Mouse (Mus musculus) embryonic stem cell, embryonic (primary cell): ENCODE results near the gene Celf2.

Experiments used
- CTCF ChIA-PET, 4 experiments: fragments of 300-600 bp in 2 of 4; fragments of 350-600 bp in 2 of 4; sonication (Branson Sonifier 250); formaldehyde crosslinking; loops; one replicate each; lab custom pipeline; 2022; ENCODE audit warnings: inconsistent platforms in 2 of 4; lab: Charles Lee
- POLR2A ChIA-PET, 4 experiments: fragments of 300-600 bp in 2 of 4; fragments of 350-600 bp in 2 of 4; sonication (Branson Sonifier 250); formaldehyde crosslinking; loops; one replicate each; lab custom pipeline; 2022; ENCODE audit warnings: antibody characterized with exemption in 4 of 4, inconsistent platforms in 1 of 4; lab: Charles Lee

Gene Celf2

DNA sequence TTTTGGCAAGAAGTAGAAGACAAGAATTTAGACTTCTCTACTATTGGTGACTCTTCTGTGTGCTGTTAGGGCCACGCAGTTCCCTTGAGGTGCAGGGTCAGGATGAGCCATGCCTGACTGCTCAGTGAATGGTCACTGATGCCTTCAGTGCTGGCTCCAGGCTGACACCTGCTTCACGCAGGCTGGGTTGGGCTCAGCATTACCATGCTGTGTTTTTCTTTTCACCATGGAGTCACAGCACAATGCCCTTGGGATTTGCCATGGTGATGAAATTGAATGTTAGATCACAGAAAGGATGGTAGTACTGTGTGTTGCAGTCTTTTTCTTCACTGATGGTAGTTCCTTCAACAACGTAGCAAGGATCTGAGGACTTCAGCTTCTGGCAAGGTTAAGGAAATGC is 394.2 kb downstream of the Celf2 start:
- CTCF ChIA-PET: no interaction called here
- POLR2A ChIA-PET: no interaction called here

DNA sequence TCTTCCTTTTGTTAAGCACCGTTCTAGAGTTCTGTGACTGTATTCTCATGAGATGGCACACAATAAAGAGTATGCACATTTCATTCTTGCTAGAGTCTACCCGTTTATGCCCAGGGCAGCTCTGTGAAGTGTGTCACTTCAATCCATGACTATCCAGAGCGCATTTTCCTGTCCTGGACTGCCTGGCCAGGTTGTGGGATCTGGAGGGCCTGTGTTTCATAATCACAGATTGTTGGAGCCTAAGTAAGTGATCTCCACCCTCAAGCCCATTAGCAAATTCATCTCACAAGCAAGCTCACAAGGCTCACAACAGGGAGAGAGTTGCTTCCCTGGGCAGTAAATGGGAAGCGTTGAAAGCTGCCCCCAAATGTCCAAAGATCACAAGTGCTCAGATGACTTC is 395.6 kb downstream of the Celf2 start:
- POLR2A ChIA-PET: interaction anchor here in 1 of 4 experiments (0.6 kb wide), 1 partner anchor 510 kb away, joined by 3 read pairs; no protein-coding TSS in a partner anchor
- CTCF ChIA-PET: no interaction called here

DNA sequence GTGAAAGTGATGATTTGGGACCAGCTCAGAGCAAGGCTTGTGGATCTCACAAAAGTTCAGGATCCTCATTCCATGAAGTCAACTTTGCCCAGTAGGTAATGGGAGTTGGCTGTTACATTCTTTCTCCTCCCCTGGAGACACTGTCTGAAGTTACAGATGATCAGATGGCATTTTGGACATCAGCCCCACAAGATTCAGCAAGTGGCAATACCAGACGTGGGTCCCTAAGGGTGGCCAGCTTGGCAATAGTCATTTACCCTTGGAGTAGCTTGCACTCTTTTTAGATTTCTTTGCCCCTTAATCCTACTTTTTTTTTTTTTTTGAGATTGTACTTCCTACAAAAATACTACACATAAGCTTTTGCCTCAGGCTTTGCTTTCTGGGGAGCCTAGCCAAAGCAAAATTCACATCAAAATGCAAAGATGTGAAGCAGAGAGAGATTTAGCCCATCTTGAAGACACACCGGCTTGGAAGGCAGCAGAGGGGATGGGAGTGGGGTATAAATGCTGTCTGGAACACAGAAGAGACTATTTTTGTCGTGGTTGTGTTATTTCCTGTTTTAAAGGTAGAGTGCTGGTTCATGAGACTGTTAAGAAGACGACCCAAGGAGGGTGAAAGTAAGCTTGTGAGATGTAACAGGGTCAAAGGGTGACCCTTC is 397.1 kb downstream of the Celf2 start:
- POLR2A ChIA-PET: no interaction called here
- CTCF ChIA-PET: no interaction called here

DNA sequence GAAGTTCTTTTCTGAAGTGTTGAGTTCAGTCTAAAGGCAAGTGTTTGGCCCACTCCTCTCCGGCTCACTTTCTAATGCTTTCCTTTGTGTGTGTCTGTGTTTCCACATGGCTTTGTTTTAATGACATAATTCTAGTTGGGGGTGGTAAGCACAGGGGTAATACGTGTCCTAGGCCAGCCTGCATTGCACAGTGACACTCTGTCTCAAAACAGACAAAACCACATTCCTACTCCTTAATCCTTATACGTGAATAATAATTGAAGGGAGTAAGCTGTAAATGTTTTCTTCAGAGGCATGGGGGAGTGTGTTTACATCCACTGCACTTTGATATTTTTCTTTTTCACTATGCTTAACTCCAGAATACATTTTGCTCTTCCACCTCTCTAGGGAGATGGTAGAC is 415.9 kb downstream of the Celf2 start:
- ChIA-PET POLR2A (no interaction called here), CTCF (no interaction called here)

DNA sequence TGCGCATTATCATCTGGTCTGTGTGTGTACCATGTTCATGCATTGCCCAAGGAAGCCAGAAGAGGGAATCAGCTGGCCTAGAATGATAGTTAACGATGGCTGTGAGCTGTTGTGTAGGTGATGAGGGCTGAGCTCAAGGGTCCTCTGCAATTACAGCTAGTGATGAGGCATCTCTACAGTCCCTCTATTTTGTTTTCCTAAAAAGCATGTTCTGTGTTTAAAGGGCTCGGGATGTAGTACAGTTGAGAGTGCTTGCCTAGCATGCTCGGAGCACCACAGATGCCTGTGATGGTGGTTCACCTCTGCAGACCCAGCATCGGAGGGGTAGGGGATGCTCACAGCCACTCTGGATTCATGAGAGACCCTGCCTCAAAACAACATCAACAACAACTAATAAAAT is 416.7 kb downstream of the Celf2 start:
- POLR2A ChIA-PET: no interaction called here

DNA sequence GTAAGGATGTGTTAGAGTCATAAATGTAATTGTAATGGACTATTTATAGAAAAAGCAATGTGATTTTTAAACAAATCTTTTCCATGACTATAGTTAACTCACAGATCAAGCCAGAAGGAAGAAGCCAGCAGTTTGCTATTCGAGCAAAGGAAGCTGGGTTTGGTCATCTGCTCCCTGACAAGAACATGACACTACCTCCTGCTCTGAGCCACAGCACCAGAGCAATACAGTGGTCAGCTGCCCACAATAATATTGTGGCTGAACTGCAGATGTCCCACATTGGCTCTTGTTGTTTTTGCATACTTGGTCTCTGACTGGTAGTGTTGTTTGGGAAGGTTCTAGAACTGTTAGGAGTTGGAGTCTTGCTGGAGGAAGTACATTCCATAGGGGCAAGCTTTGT is 418.9 kb downstream of the Celf2 start:
- ChIA-PET POLR2A (no interaction called here), CTCF (no interaction called here)

More for the DNA sequence above, 416.7 kb downstream of the Celf2 start:
- CTCF ChIA-PET: interaction anchor here in 2 of 4 experiments (0.6 to 0.7 kb wide), 2 partner anchors 240 to 333 kb away, joined by 3 to 4 read pairs; no protein-coding TSS in a partner anchor

DNA sequence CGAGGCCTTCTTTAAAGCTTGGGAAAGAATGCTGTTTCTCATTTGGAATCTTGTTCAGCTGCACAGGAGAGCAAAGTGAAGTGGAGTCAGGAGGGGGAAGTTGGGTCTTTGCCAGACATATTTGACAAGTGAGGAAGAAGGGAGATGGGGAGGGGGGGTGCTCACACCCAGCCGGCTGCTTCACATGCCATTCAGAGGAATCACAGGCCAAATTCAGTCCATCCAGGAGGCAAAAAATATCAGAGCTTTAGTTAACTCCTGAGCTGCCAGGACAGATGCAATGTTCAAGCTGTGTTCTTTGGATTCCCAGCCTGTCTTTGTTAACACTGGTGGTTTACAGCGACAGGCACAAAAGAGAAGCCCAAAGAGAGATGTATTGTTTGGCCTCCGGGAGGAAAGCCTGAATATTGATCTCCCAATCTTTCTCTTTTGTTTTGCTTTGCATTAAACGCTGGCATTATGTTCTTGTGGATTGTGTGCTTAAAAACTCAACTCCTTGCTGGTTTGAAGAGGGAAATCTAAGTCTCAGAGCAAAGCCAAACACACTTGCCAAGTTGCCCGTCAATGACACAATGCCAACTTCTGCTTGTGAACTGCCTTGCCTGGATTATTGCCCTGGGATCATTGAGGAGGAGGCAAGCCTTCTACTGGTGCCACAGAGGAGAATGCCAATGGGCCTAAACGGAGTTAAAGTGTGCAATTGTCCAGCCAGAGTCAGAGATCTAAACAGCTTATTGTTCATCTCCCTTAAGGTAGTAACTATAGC is 420.1 kb downstream of the Celf2 start:
- POLR2A ChIA-PET: interaction anchor here in 1 of 4 experiments (1.3 kb wide), 1 partner anchor 17 kb away, joined by 3 read pairs; no protein-coding TSS in a partner anchor
- CTCF ChIA-PET: interaction anchor here in 1 of 4 experiments (0.7 kb wide), 2 partner anchors 132 to 712 kb away, joined by 10 to 11 read pairs; no protein-coding TSS in a partner anchor

DNA sequence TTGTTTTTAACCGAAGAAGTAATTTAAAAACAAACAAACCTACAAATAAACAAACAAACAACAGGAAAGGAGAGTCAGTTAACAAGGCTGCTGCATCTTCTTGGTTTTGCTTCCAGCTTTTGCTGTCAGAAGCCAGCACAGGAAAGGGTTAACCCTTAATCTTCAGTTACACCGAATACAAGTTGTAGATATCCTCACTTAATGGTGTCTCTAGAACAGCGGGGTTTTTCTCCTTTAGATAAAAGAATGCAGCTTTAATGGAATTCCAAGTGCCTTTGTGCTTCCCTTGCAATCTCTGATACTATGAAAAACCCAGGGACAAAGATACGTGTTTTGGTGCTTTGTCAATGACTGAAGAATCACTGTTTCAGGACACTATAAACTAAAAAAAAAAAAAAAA is 420.8 kb downstream of the Celf2 start:
- CTCF ChIA-PET: interaction anchor here in 1 of 4 experiments (0.5 to 0.7 kb wide), 3 partner anchors 16 to 711 kb away, joined by 3 to 11 read pairs (median 10); no protein-coding TSS in a partner anchor
- POLR2A ChIA-PET: interaction anchor here in 1 of 4 experiments (1.3 kb wide), 1 partner anchor 16 kb away, joined by 3 read pairs; no protein-coding TSS in a partner anchor

DNA sequence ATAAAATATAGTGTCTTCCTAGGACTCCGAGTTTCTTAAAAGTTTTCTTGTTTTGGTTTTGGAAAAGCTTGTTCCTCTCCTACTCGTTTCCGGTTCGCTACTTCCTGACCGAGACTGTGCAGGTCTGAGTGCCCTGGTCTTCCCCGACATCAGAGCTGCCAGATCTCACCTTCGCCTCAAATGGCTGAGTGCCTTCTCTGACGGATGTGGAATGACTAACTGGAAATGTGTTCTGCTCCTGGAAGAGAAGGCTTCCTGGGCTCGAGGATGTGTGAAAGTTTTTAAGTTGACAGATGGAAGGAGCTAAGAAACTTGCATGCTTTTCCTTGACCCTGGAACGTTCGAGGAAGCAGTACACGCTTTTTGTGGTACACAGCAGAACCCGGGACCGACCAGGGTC is 421.9 kb downstream of the Celf2 start:
- ChIA-PET POLR2A (no interaction called here), CTCF (interaction anchor here in 1 of 4 experiments (0.7 kb wide), 1 partner anchor 1179 kb away, joined by 3 read pairs; no protein-coding TSS in a partner anchor)

DNA sequence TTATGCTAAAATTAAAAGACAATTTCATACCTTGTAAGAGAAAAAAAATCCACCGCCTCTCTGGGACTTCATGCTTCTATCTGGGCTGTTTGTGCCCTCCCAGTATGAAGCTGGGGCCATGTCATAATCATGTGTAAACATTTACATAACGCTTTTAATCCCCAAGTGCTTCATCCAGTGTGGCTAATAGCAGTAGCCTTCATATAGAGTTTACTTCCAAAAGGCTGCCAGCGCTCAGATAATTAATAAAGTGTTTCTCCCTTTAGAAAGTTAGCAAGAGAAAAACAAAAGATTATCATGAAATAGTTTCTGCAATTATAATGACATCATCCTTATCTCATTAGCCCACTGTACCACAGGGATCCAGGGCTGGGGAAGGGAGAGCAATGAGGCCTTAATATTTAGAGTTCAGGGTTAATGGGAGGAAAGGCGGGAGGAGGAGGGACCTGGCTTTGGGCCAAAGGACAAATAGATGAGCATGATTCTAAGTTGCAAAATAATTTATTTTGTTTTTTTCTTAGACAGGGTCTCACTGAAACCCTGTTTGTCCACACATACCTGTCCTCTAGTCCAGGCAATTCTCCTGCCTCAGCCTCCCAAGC is 425.8 kb downstream of the Celf2 start:
- ChIA-PET POLR2A (no interaction called here), CTCF (no interaction called here)

DNA sequence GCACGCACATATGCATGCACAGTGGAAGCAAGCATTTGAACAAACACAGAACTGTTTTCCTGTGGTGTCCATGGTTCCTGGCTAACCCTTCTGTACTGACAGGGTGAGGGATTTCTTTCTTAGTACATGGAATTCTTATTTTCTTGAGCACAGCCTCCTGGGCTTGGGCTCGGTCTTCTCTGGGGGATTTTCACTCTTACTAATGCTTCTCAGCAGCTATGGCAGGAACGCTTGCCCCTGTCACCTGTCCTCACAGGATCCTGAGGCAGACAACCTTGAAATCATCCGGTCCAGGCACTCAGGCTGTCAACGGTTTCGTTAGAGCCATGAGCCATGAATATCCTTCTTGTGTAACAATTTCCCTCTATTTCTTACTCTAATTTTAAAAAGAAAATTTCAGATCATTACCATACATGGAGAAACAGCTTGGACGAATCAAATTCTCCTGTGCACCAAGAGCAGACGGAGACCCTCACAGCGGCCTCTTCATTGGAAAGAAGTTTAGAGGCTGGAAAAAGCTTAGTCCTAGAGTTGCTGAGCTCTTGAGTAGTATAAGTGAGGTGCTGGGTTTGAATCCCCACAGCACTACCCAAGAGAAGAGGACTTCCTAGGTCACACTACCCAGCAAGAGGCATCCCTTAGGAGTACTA is 426.9 kb downstream of the Celf2 start:
- POLR2A ChIA-PET: no interaction called here
- CTCF ChIA-PET: no interaction called here

DNA sequence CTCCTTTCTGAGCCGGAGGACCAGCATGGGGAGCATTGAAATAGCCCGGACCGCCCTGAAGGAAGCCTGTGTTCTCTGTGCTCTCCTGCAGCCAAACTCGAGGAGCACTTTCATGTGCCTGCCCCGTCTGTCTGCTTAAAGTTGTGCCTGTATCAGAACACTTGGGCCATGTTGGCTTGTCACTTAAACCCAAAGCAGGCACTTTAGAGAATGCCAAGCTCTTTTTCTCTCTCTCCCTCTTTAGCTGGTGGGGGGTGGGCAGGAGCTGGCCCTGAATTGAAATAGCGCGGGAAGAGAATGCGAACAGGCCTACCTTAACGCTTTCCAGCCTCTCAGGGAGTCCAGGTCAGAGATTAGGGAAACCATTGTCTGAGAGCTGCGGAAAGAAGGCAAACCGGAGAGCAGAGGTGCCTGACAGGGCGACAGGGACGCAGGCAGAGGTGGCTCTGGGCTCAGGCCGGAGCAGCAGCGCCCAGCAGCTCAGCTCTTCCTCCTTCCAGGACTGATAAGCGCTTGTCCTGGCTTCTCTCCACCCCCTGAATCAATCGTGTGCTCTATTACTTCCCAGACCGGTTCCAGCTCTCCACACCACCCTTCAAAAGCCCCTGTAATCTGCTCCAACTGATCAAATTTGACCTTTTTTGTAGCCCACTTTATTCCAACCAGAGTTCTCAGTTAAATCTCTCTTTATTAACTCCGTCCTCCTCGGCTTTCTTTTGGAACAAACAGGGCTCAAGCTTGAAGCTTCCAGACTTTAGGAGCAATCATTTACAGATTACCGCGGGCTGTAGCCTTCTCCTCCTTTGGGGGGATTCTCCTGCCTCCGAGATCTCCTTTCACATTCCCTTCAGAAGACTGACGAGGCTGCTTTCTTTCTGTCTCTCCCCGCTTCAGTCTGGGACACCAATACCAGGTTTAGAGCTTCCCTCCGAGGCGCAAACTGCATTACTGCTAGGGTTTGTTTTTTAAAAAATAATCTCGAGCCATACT is 428.3 kb downstream of the Celf2 start:
- ChIA-PET POLR2A (interaction anchor here in 2 of 4 experiments (0.6 to 0.8 kb wide), 2 partner anchors 14 to 518 kb away, joined by 3 read pairs; no protein-coding TSS in a partner anchor), CTCF (no interaction called here)

DNA sequence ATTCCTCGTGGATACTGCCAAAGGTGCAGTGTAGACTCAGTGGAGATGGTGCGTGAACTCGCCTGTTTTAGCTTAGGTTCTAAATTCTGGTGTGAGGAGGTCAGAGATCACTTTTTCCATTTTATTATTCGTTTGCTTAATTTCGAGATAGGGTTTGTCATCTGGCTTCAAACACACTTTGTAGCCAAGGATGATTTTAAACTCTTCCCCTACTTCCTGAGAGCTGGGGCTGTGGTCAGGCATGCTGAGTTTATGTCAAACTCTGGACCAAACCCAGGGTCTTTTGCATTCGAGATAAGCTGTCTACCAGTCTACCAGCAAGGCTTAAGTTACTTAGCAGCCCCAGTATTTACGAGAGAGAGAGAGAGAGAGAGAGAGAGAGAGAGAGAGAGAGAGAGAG is 429.3 kb downstream of the Celf2 start:
- ChIA-PET POLR2A (interaction anchor here in 2 of 4 experiments (0.6 to 0.8 kb wide), 2 partner anchors 15 to 62 kb away, joined by 3 to 9 read pairs; no protein-coding TSS in a partner anchor), CTCF (interaction anchor here in 1 of 4 experiments (0.7 kb wide), 1 partner anchor 1705 kb away, joined by 3 read pairs; no protein-coding TSS in a partner anchor)

DNA sequence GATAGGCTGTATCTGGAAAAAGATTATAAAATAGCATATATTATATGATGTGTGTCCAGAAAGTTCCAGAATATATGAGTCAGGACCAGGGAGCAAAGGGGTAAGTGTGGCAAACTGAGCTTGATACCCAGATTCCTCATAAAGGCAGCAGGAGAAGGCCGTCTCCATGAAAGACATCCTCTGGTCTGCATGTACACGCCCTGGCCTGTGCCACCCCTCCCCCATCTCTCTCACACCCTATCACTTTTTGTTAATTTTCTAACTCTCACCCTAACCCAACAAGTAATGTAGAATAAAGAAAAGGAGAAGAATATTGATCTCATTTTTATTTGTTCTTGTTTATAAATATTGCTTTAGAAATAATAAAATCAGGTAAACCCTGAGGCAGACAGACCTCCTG is 430.0 kb downstream of the Celf2 start:
- CTCF ChIA-PET: no interaction called here

DNA sequence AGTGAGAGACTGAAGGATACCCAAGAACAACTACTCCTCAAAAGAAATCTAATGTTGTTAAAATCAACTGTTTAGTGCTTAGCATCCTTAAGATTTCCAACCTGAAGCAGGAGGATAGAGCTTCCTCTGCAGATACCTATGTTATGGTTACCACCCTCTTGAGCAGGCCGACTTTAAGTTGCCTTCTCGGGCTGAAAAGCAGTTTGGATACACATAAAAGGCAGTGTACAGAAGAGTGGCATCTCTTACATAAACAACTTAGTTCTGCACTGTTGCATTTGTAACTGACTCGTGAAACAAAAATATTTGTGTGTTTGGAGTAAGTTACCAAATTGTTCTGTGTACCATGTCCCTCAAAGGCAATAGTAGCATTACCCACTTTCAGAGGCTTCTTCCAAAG is 435.6 kb downstream of the Celf2 start:
- CTCF ChIA-PET: no interaction called here
- POLR2A ChIA-PET: no interaction called here

More for the DNA sequence above, 430.0 kb downstream of the Celf2 start:
- POLR2A ChIA-PET: no interaction called here

DNA sequence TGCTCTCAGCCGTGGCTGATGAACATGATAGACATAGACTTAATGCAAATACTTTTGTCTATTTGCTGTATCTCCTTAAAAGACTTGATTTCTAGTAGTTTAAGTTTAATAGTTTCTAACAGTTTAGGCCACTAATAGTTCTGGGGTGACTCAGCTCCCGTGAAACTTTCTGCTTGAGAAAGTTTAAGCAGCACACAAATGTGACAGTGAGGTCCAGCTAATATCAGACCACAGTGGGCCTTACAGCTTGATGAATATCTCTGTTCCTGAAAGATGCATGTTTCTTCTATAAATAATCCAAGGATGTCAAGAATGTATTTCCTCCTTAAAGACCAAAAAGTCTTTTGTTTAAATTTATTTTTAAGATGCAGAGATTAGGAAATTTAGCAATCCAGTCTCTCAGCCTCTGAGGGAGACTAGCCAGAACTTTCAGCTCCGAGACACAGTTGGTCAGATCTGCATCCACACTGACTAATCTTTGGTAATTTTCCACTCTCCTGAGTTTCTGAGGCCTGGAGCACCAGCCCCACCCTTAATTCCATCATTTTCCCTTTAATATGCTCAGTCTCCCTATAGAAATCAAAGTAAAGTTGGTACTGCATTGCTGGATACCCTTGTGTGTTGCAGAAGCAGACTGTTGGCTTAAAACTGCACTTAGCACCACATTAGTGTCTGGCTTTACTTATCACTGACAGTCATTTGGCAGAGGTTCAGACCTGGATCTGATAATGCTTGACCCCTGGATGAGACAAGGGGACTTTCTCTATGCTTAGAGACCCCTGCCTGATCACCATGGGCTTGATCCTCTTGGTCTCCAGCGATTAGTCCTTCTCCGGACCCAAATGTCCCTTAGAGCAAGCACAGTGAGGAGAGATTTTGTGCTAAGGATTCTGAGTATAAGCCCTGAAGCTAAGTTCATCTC is 436.8 kb downstream of the Celf2 start:
- ChIA-PET POLR2A (interaction anchor here in 1 of 4 experiments (0.7 kb wide), 1 partner anchor 16 kb away, joined by 3 read pairs; no protein-coding TSS in a partner anchor), CTCF (no interaction called here)

DNA sequence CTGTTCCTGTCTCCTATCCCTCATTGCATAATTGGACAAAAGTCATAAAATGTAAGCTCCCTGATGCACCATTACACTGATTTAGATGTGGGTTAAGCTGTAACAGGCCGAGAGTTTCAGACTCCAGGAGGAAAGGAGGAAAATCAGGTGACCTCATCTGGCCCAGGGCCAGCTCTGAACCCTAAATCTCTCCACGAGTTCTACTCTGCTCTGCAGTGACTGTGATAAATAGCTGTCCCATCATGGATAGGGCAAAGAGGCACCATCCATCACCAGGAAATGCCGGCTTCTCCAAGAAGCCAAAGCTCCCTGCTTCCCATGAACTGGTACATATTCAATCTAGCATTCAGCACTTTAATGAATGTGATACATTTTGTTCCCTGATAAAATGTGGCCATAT is 439.9 kb downstream of the Celf2 start:
- POLR2A ChIA-PET: no interaction called here

More for the DNA sequence above, 439.9 kb downstream of the Celf2 start:
- CTCF ChIA-PET: no interaction called here
